Mouse (Mus musculus) E14TG2a.4 (cell line): ENCODE measurements around the gene Nsfl1c.
"Not testable (repeated sequence)": the region's sequence is repeated elsewhere in the genome, so short reads cannot be mapped to it uniquely, and the experiment has no call there.

Experiments
- H3K27me3 ChIP-seq: 2 replicates; pipeline ENCODE4 v1.6.1; 2014; ENCODE audit warnings: low read length, control low read depth; ENCODE audit not compliant: insufficient read depth
- H3K36me3 ChIP-seq: 2 replicates; pipeline ENCODE4 v1.6.1; 2014; ENCODE audit warnings: low read length, control low read depth; ENCODE audit not compliant: insufficient read depth
- H3K4me1 ChIP-seq: replicated peaks from 2 replicates; pipeline ENCODE4 v1.6.1; 2014; ENCODE audit warnings: low read depth, low read length, control low read depth
- H3K4me3 ChIP-seq: replicated peaks from 2 replicates; pipeline ENCODE4 v1.5.1; 2014; ENCODE audit warnings: mild to moderate bottlenecking, low read length
- H3K9me3 ChIP-seq: 2 replicates; pipeline ENCODE4 v1.6.1; 2014; ENCODE audit warnings: low read length, control low read depth
- CTCF ChIP-seq: conservative IDR thresholded peaks from 2 replicates; pipeline ENCODE4 v1.5.1; 2014; ENCODE audit warnings: low read length
- NANOG ChIP-seq: IDR thresholded peaks from 2 replicates; pipeline ENCODE4 v1.6.1; 2014; ENCODE audit warnings: borderline replicate concordance, low read length, mixed read lengths
- POU5F1 ChIP-seq: IDR thresholded peaks from 2 replicates; pipeline ENCODE4 v1.6.1; 2014; ENCODE audit warnings: low read length, borderline replicate concordance

Nsfl1c gene

DNA sequence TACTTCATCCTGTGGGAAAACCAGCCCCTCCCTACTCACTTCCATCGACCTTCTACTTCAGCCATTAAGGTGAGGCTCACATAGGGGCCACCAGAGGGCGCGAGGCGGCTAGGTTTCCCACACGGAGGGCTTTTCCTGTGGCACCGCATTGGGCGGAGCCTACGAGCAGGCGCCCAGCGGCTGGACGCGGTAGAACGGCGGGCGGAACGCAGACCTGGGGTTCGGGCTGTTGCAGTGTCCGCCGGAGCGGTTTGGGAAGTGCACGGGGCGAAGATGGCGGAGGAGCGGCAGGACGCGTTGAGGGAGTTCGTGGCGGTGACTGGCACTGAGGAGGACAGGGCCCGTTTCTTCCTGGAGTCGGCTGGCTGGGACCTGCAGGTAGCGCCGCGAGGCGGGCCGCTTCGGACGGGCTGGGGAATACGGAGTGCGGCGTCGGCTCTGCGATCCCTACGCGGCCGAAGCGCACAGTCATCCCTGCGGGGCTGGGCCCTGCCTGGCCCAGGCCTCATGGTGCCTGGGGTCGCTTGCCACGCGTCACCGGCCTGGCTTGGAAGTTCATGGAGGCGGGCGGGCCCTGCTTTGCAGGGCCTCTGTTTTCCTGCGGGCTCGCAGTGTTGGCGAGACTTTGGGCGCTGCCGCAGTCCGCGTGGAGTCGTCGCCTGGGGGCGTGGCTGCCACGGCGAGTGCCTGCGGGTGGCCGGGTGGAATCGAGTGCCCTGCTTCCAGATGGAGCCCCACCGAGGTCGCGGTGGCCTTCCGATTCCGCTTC is at the start of gene Nsfl1c:
Nsfl1c (plus strand) TSS at position 148 of the 769 bp plus-strand sequence.
- peaks cover 41% of the 10 kb centered on the region for H3K4me1 ChIP-seq
- H3K36me3 ChIP-seq = peaks cover 39% of the 10 kb centered on the region
- peaks cover 12% of the 10 kb centered on the region for H3K27me3 ChIP-seq
- H3K9me3 ChIP-seq = no peaks in the 10 kb centered on the region
- H3K4me3 ChIP-seq = peak within 1 kb of the TSS; percentile 99
- TF ChIP-seq CTCF (peak; percentile 74), POU5F1 (peak; percentile 25; the same call in 1 of the 2 replicates), NANOG (no peak)

DNA sequence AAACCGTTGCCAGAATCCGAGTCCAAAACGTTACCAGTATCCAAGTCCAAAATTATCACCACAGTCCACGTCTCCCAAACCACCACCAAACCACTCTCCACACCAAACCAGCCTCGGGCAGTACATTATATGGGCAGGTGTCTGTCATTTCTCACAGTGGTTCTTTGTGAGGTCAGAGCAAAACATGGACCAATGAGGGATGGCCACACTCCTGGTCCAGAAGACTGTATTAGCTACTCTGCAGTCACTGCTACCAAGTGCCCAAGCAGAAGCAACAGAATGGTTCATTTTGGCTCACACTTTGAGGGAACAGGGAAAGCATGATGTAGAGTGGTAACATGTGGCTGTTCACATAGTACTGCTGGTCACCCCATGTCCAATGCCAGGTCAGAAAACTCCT is 17.9 kb upstream of the Nsfl1c start, which contains the start of gene 4921509C19Rik:
4921509C19Rik (minus strand) TSS at position 101 of the 400 bp plus-strand sequence.
- H3K9me3 ChIP-seq, H3K4me1 ChIP-seq, H3K36me3 ChIP-seq, H3K4me3 ChIP-seq, H3K27me3 ChIP-seq: not testable (repeated sequence)

DNA sequence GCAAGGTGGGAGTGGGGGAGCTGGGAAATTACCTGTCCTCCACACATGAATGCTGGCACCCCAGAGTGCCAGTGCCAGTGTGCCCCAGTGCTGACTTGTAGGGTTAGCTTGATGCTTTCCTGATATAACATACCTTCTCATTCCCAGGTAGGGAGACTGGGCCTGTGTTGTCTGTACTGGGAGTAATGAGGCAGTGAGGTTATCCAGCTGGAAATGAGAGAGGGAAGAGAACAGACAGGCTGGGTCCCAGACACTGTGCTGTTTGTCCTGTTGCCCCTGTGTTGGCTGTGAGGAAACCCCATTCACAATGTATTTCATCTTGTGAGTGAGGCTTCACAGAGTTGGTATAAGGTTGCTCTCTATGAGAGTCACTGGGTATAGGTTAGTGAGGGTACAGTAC is 7.5 kb upstream of the Nsfl1c start:
- TF ChIP-seq POU5F1 = no peak
- TF ChIP-seq NANOG = no peak
- TF ChIP-seq CTCF = no peak
- Histone ChIP-seq H3K36me3 (no peaks in the 10 kb centered on the region), H3K9me3 (0 out of 2 replicates have a peak, but pooled peaks cover 2% of the 10 kb centered on the region), H3K4me3 (no peak overlapping the region), H3K27me3 (peaks cover 15% of the 10 kb centered on the region), H3K4me1 (no peaks in the 10 kb centered on the region)

DNA sequence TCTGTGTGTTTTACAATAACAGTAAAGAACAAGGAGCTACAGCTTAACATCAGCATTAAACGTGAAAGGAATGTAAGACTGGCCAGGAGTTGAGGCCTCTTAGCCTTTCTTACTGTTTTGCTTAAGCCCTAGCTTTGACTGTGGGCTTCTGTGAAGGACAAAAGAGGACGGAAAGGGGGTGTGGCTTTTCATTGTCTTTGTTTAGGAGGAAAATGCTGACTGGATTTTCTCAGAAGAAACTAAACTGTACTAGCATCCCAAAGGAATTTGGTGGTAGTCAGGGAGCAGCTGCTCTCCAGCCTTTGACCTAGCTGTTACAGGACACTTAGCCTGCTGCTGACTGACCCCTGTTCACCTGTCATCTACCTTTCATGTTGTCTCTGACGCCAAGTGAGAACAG is 4.4 kb downstream of the Nsfl1c start:
- Histone ChIP-seq H3K36me3 (peaks cover 78% of the 10 kb centered on the region), H3K9me3 (no peaks in the 10 kb centered on the region), H3K4me3 (no peak overlapping the region), H3K27me3 (no peaks in the 10 kb centered on the region), H3K4me1 (peaks cover 45% of the 10 kb centered on the region)
- TF ChIP-seq NANOG (no peak), POU5F1 (no peak), CTCF (no peak)

DNA sequence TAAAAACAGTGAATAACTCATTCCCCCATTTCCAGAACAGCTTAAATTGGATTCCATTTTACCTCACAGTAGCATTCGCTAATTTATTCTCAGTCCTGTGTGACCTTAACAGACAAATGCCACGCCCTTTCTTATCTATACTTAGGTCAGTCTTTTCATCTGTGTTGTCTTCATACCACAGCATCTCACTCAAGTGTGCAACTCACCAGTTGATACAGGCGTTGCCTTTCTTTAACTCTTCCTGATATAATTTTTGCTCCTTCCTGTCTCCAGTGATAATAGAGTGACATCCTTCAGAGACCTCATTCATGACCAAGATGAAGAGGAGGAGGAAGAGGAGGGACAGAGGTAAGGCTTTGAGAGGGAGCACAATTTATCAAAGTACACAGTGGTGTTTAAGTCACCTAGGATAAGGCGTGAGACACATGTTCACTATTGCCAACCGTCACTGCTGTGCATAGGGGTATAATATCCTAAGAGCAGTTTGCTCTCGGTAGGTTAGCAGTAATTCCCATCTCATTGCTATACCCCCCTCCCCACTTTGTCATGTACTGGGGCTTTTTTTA is 6.5 kb downstream of the Nsfl1c start:
- no peak for TF ChIP-seq POU5F1
- TF ChIP-seq CTCF = no peak
- no peak for TF ChIP-seq NANOG
- Histone ChIP-seq H3K9me3 (no peaks in the 10 kb centered on the region), H3K4me3 (no peak overlapping the region), H3K36me3 (peaks cover 96% of the 10 kb centered on the region), H3K27me3 (no peaks in the 10 kb centered on the region), H3K4me1 (peaks cover 36% of the 10 kb centered on the region)

DNA sequence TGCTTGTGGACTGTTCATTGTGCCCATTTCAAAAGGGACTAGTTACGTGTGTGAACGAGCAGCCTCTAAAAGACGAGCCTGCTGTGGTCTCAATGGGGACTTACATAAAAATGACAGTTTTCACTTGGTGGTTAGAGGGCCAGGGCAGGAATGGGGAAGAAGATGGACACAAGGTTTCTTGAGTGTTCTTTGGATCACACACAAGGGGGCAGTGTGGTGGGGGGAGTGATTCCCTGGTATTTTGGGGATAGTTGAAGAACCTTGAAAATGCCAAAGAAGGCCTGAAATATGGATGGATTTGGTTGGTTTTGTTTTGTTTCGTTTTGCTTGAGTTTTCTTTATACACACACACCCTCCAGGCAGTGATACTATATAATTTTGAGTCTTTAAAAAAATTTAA is 10.2 kb downstream of the Nsfl1c start:
- H3K9me3 ChIP-seq = no peaks in the 10 kb centered on the region

DNA sequence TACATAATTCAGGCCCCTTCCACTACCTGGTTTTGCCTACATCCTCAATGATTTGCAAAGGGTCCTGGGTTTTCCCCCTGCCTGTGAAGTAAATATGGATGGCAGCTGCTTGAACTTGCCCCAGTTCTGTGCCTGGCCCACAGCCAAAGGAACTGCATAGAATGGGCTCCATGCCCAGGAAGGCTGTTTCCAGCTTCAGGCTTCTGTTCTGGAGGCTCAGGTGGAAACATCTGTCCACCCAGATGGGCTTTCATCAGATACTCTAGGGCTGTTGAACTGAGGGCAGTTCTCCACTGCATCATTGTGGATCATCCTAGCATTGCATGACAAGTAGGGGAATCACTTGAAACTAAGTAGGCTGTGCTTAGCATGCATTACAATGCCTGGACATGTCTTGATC is 18.2 kb downstream of the Nsfl1c start:
- no peaks in the 10 kb centered on the region for H3K9me3 ChIP-seq

More for the DNA sequence above, 10.2 kb downstream of the Nsfl1c start:
- peaks cover 96% of the 10 kb centered on the region for H3K36me3 ChIP-seq
- H3K4me1 ChIP-seq = peaks cover 4% of the 10 kb centered on the region; the same call in 1 of the 2 replicates
- H3K4me3 ChIP-seq = no peak overlapping the region
- TF ChIP-seq CTCF (peak; percentile 24; the same call in 1 of the 2 replicates), POU5F1 (no peak)
- H3K27me3 ChIP-seq = no peaks in the 10 kb centered on the region

DNA sequence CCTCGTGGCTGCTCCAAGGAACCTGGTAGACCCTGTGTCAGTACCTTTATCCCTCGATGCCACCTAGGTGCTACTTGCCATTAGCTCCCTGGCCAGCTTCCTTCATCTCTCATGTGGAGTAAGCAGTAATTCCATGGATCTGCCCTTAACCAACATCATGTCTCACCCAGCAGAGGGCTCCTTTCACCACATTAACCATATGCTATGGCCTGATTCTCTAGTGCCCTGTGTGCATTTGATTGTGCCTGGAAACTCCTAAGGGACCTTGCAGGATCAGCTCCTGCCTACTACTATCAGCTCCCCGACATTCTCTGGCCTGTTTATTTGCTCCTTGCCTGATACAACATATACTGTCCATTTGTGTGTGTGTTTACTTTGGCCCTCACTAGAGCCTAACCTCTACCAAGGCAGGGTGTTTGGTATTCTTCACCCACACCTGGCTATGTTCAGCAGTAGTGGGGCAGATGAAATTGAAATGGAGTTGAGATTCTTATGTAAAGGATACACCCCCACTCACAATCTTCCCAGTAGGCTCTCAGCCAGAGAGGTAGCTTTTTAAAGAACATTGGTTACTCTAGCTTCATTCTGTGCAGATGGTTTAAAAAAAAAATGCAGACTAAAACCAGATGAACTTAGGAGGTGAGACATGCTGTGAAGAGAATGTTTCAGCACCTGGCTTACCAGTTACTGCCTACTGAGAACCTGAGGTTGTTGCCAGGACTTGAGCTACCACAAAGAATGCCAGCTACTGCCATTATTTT is 19.7 kb downstream of the Nsfl1c start:
- peaks cover 90% of the 10 kb centered on the region for H3K36me3 ChIP-seq
- TF ChIP-seq CTCF (no peak), NANOG (no peak), POU5F1 (no peak)
- peaks cover 16% of the 10 kb centered on the region for H3K4me1 ChIP-seq
- H3K9me3 ChIP-seq = no peaks in the 10 kb centered on the region
- H3K27me3 ChIP-seq = no peaks in the 10 kb centered on the region
- H3K4me3 ChIP-seq = no peak overlapping the region

More for the DNA sequence above, 18.2 kb downstream of the Nsfl1c start:
- Histone ChIP-seq H3K36me3 (peaks cover 98% of the 10 kb centered on the region), H3K4me3 (no peak overlapping the region), H3K27me3 (no peaks in the 10 kb centered on the region), H3K4me1 (peaks cover 16% of the 10 kb centered on the region)
- TF ChIP-seq NANOG (no peak), POU5F1 (no peak), CTCF (no peak)
